Mouse (Mus musculus): Measurements from ENCODE around the gene Rce1. TPM values are rescaled to one million over a fixed set of nuclear protein-coding genes. Genes with fewer than 3 reads are reported as not detected.

The Rce1 gene
- total and polyA plus RNA-seq, 3 experiments, result 43.1 to 67.8 TPM; not detected in 1

- DNase-seq (ENCODE audit: low read depth, low spot score), result no peak
- no peak overlapping the region for H3K9ac ChIP-seq (ENCODE audit: control insufficient read depth, low read depth, low read length, poor library complexity, severe bottlenecking)
- no peaks in the 10 kb centered on the region for H3K79me2 ChIP-seq (ENCODE audit: control insufficient read depth, insufficient read depth, low read length, poor library complexity)
- no peaks in the 10 kb centered on the region; a peak in 1 of 4 replicates for H3K36me3 ChIP-seq (ENCODE audit: control insufficient read depth in 1 of 2, insufficient read depth in 2 of 2, low read length in 2 of 2)
- H3K27me3 ChIP-seq (ENCODE audit: control insufficient read depth in 1 of 2, insufficient read depth in 2 of 2, low read length in 2 of 2), result no peaks in the 10 kb centered on the region
- no peaks in the 10 kb centered on the region for H3K9me3 ChIP-seq (replicated peaks; ENCODE audit: insufficient read depth, low read length)
- TF ChIP-seq ETS1 (IDR thresholded peaks at IDR 0.05; ENCODE audit: low read depth, low read length) (no peak), SIN3A (IDR thresholded peaks at IDR 0.05; ENCODE audit: low read length) (no peak), HCFC1 (IDR thresholded peaks at IDR 0.05; ENCODE audit: low read depth, low read length) (no peak), ZMIZ1 (IDR thresholded peaks at IDR 0.05; ENCODE audit: low read depth, low read length) (no peak), CHD1 (IDR thresholded peaks at IDR 0.05; ENCODE audit: low read depth, low read length) (no peak), ZNF384 (IDR thresholded peaks at IDR 0.05; ENCODE audit: low read depth, low read length) (no peak), ZKSCAN1 (IDR thresholded peaks at IDR 0.05; ENCODE audit: low read depth, low read length) (no peak), TAL1 (IDR thresholded peaks at IDR 0.05; ENCODE audit: low read length) (no peak)
- H3K27ac ChIP-seq (ENCODE audit: control insufficient read depth, low read depth, low read length), result no peak overlapping the region
- no peak overlapping the region for H3K4me3 ChIP-seq (ENCODE audit: control insufficient read depth in 1 of 2, insufficient read depth in 1 of 2, low read depth in 2 of 2, low read length in 2 of 2)
- peaks cover 0 to 3% of the 10 kb centered on the region in 2 experiments; a peak in 2 of 4 replicates for H3K4me1 ChIP-seq (ENCODE audit: control insufficient read depth in 1 of 2, insufficient read depth in 2 of 2, low read length in 2 of 2)
These were observed 31.5 kb downstream of the Rce1 start for GRCm38 (mm10) chr19:4593792-4594522.

- Histone ChIP-seq H3K9me3 (replicated peaks; ENCODE audit: insufficient read depth, low read length) (no peaks in the 10 kb centered on the region), H3K27ac (ENCODE audit: control insufficient read depth, low read depth, low read length) (no peak overlapping the region), H3K9ac (ENCODE audit: control insufficient read depth, low read depth, low read length, poor library complexity, severe bottlenecking) (no peak overlapping the region), H3K36me3 (ENCODE audit: control insufficient read depth in 1 of 2, insufficient read depth in 2 of 2, low read length in 2 of 2) (no peaks in the 10 kb centered on the region; a peak in 1 of 4 replicates), H3K79me2 (ENCODE audit: control insufficient read depth, insufficient read depth, low read length, poor library complexity) (no peaks in the 10 kb centered on the region), H3K4me1 (ENCODE audit: control insufficient read depth in 1 of 2, insufficient read depth in 2 of 2, low read length in 2 of 2) (peaks cover 0 to 3% of the 10 kb centered on the region in 2 experiments; a peak in 2 of 4 replicates), H3K4me3 (ENCODE audit: control insufficient read depth in 1 of 2, insufficient read depth in 1 of 2, low read depth in 2 of 2, low read length in 2 of 2) (no peak overlapping the region), H3K27me3 (ENCODE audit: control insufficient read depth in 1 of 2, insufficient read depth in 2 of 2, low read length in 2 of 2) (no peaks in the 10 kb centered on the region)
- DNase-seq (ENCODE audit: low read depth, low spot score), result peak; percentile 66
- TF ChIP-seq ETS1 (IDR thresholded peaks at IDR 0.05; ENCODE audit: low read depth, low read length) (peak; percentile 52), MAFK (IDR thresholded peaks at IDR 0.05; ENCODE audit: borderline replicate concordance, low read depth, low read length) (no peak)
These were observed 35.4 kb downstream of the Rce1 start for GRCm38 (mm10) chr19:4590025-4590424.

GRCm38 (mm10) chr19:4589081-4589480, 36.4 kb downstream of the Rce1 start:
- H3K9ac ChIP-seq (ENCODE audit: control insufficient read depth, low read depth, low read length, poor library complexity, severe bottlenecking), result no peak overlapping the region

More at GRCm38 (mm10) chr19:4589081-4589480, 36.4 kb downstream of the Rce1 start:
- Histone ChIP-seq H3K9me3 (replicated peaks; ENCODE audit: insufficient read depth, low read length) (no peaks in the 10 kb centered on the region), H3K4me1 (ENCODE audit: control insufficient read depth in 1 of 2, insufficient read depth in 2 of 2, low read length in 2 of 2) (peaks cover 0 to 3% of the 10 kb centered on the region in 2 experiments; a peak in 2 of 4 replicates), H3K4me3 (ENCODE audit: control insufficient read depth in 1 of 2, insufficient read depth in 1 of 2, low read depth in 2 of 2, low read length in 2 of 2) (no peak overlapping the region), H3K27ac (ENCODE audit: control insufficient read depth, low read depth, low read length) (no peak overlapping the region), H3K79me2 (ENCODE audit: control insufficient read depth, insufficient read depth, low read length, poor library complexity) (no peaks in the 10 kb centered on the region), H3K27me3 (ENCODE audit: control insufficient read depth in 1 of 2, insufficient read depth in 2 of 2, low read length in 2 of 2) (no peaks in the 10 kb centered on the region), H3K36me3 (ENCODE audit: control insufficient read depth in 1 of 2, insufficient read depth in 2 of 2, low read length in 2 of 2) (no peaks in the 10 kb centered on the region; a peak in 1 of 4 replicates)
- TF ChIP-seq CTCF (IDR thresholded peaks at IDR 0.05 in 2 of 3, conservative IDR thresholded peaks at IDR 0.05 in 1 of 3; ENCODE audit: control insufficient read depth in 1 of 3, insufficient read depth in 1 of 3, low read depth in 2 of 3, low read length in 3 of 3, poor library complexity in 1 of 3, severe bottlenecking in 1 of 3), result peak; percentile 4 to 24 (median 7); a peak in 2 of 6 replicates
- peak; percentile 16 for TF ChIP-seq RAD21 (IDR thresholded peaks at IDR 0.05; ENCODE audit: low read depth, low read length)
- no peak for TF ChIP-seq MEF2A (IDR thresholded peaks at IDR 0.05; ENCODE audit: extremely low read depth, insufficient replicate concordance, low read depth, low read length, poor library complexity, severe bottlenecking)
- DNase-seq (ENCODE audit: low read depth, low spot score), result no peak
